Mouse (Mus musculus): ENCODE data around the gene Serpind1. TPM values are rescaled to one million over a fixed set of nuclear protein-coding genes. Genes with fewer than 3 reads are reported as not detected.

Gene Serpind1
- 0.76 and 0.88 TPM in 2 replicates for polyA plus RNA-seq (2015; fragmentation: Nextera tagmentation; extraction: Ambion mirVana)

GRCm38 (mm10) chr16:17331116-17331515 is at the start of gene Serpind1:
TSS of gene Serpind1 (plus strand) at chr16:17331371.
- no peak within 1 kb of the TSS for H3K27ac ChIP-seq (replicated peaks)
- 86% methylated on average over 2 of the region's 2 CpGs for WGBS
- no peaks in the 10 kb centered on the region for H3K27me3 ChIP-seq
- ATAC-seq (ENCODE audit: low read depth): no peak
- no peak within 1 kb of the TSS for H3K4me2 ChIP-seq
- H3K9ac ChIP-seq: no peak within 1 kb of the TSS
- no peak within 1 kb of the TSS for H3K4me3 ChIP-seq
- H3K9me3 ChIP-seq: no peaks in the 10 kb centered on the region
- H3K36me3 ChIP-seq: peaks cover 42% of the 10 kb centered on the region
- H3K4me1 ChIP-seq (replicated peaks): no peaks in the 10 kb centered on the region

GRCm38 (mm10) chr16:17283151-17283550 is 48.0 kb upstream of the Serpind1 start:
- WGBS: 90% methylated on average over 6 of the region's 6 CpGs
- Histone ChIP-seq H3K27ac (replicated peaks) (no peak overlapping the region), H3K9me3 (no peaks in the 10 kb centered on the region), H3K9ac (no peak overlapping the region), H3K36me3 (peaks cover 96% of the 10 kb centered on the region), H3K4me2 (no peak overlapping the region), H3K27me3 (peaks cover 24% of the 10 kb centered on the region), H3K4me3 (no peak overlapping the region), H3K4me1 (replicated peaks) (peaks cover 2% of the 10 kb centered on the region)
- no peak for ATAC-seq (ENCODE audit: low read depth)

GRCm38 (mm10) chr16:17287103-17287502 is 44.1 kb upstream of the Serpind1 start:
- Histone ChIP-seq H3K4me3 (no peak overlapping the region), H3K9me3 (no peaks in the 10 kb centered on the region), H3K27me3 (no peaks in the 10 kb centered on the region), H3K36me3 (peaks cover 92% of the 10 kb centered on the region), H3K4me1 (replicated peaks) (no peaks in the 10 kb centered on the region), H3K27ac (replicated peaks) (no peak overlapping the region), H3K4me2 (no peak overlapping the region), H3K9ac (no peak overlapping the region)
- 85% methylated on average over 2 of the region's 2 CpGs for WGBS
- no peak for ATAC-seq (ENCODE audit: low read depth)

GRCm38 (mm10) chr16:17291016-17291415 is 40.2 kb upstream of the Serpind1 start:
- Histone ChIP-seq H3K4me2 (no peak overlapping the region), H3K27me3 (no peaks in the 10 kb centered on the region), H3K9ac (no peak overlapping the region), H3K4me1 (replicated peaks) (no peaks in the 10 kb centered on the region), H3K36me3 (peaks cover 85% of the 10 kb centered on the region), H3K9me3 (no peaks in the 10 kb centered on the region), H3K4me3 (no peak overlapping the region), H3K27ac (replicated peaks) (no peak overlapping the region)
- no peak for ATAC-seq (ENCODE audit: low read depth)
- 91% methylated on average over 2 of the region's 2 CpGs for WGBS

- WGBS: 3% methylated on average over 2 of the region's 2 CpGs
- Histone ChIP-seq H3K9ac (no peak overlapping the region), H3K4me3 (no peak overlapping the region), H3K27ac (replicated peaks) (no peak overlapping the region), H3K4me1 (replicated peaks) (no peaks in the 10 kb centered on the region), H3K27me3 (no peaks in the 10 kb centered on the region), H3K9me3 (no peaks in the 10 kb centered on the region), H3K4me2 (no peak overlapping the region), H3K36me3 (peaks cover 85% of the 10 kb centered on the region)
- no peak for ATAC-seq (ENCODE audit: low read depth)
Observed at GRCm38 (mm10) chr16:17292751-17293150, 38.4 kb upstream of the Serpind1 start.

GRCm38 (mm10) chr16:17300818-17301217 is 30.4 kb upstream of the Serpind1 start:
- 91% methylated on average over 3 of the region's 3 CpGs for WGBS
- no peaks in the 10 kb centered on the region for H3K9me3 ChIP-seq
- H3K27me3 ChIP-seq: no peaks in the 10 kb centered on the region
- H3K4me3 ChIP-seq: no peak overlapping the region
- peaks cover 100% of the 10 kb centered on the region for H3K36me3 ChIP-seq
- H3K27ac ChIP-seq (replicated peaks): no peak overlapping the region
- ATAC-seq (ENCODE audit: low read depth): no peak
- no peak overlapping the region for H3K9ac ChIP-seq
- H3K4me1 ChIP-seq (replicated peaks): no peaks in the 10 kb centered on the region
- H3K4me2 ChIP-seq: no peak overlapping the region

- Histone ChIP-seq H3K4me3 (no peak overlapping the region), H3K9ac (no peak overlapping the region), H3K36me3 (peaks cover 97% of the 10 kb centered on the region), H3K4me1 (replicated peaks) (no peaks in the 10 kb centered on the region), H3K27me3 (no peaks in the 10 kb centered on the region), H3K4me2 (no peak overlapping the region), H3K27ac (replicated peaks) (no peak overlapping the region), H3K9me3 (no peaks in the 10 kb centered on the region)
- ATAC-seq (ENCODE audit: low read depth): no peak
- WGBS: 88% methylated on average over 5 of the region's 5 CpGs
Observed at GRCm38 (mm10) chr16:17303521-17304245, 27.5 kb upstream of the Serpind1 start.

GRCm38 (mm10) chr16:17307461-17307860 is 23.7 kb upstream of the Serpind1 start:
- Histone ChIP-seq H3K4me3 (no peak overlapping the region), H3K27ac (replicated peaks) (no peak overlapping the region), H3K36me3 (peaks cover 94% of the 10 kb centered on the region), H3K9ac (no peak overlapping the region), H3K27me3 (no peaks in the 10 kb centered on the region), H3K9me3 (no peaks in the 10 kb centered on the region), H3K4me1 (replicated peaks) (no peaks in the 10 kb centered on the region), H3K4me2 (no peak overlapping the region)
- no peak for ATAC-seq (ENCODE audit: low read depth)
- 92% methylated on average over 5 of the region's 5 CpGs for WGBS

GRCm38 (mm10) chr16:17309036-17309435 is 22.1 kb upstream of the Serpind1 start:
- Histone ChIP-seq H3K4me3 (no peak overlapping the region), H3K9ac (no peak overlapping the region), H3K4me1 (replicated peaks) (no peaks in the 10 kb centered on the region), H3K27ac (replicated peaks) (no peak overlapping the region), H3K9me3 (no peaks in the 10 kb centered on the region), H3K36me3 (peaks cover 94% of the 10 kb centered on the region), H3K4me2 (no peak overlapping the region), H3K27me3 (no peaks in the 10 kb centered on the region)
- WGBS: 92% methylated on average over 10 of the region's 10 CpGs
- ATAC-seq (ENCODE audit: low read depth): no peak

GRCm38 (mm10) chr16:17312531-17312930 is 18.6 kb upstream of the Serpind1 start:
- 93% methylated on average over 5 of the region's 5 CpGs for WGBS
- no peak overlapping the region for H3K9ac ChIP-seq
- H3K4me2 ChIP-seq: no peak overlapping the region
- no peak overlapping the region for H3K4me3 ChIP-seq
- no peaks in the 10 kb centered on the region for H3K4me1 ChIP-seq (replicated peaks)
- no peak for ATAC-seq (ENCODE audit: low read depth)
- H3K27me3 ChIP-seq: no peaks in the 10 kb centered on the region
- H3K27ac ChIP-seq (replicated peaks): no peak overlapping the region
- no peaks in the 10 kb centered on the region for H3K9me3 ChIP-seq
- H3K36me3 ChIP-seq: peaks cover 96% of the 10 kb centered on the region

- Histone ChIP-seq H3K4me3 (no peak overlapping the region), H3K27me3 (no peaks in the 10 kb centered on the region), H3K27ac (replicated peaks) (no peak overlapping the region), H3K4me2 (no peak overlapping the region), H3K36me3 (peaks cover 94% of the 10 kb centered on the region), H3K9ac (no peak overlapping the region), H3K9me3 (no peaks in the 10 kb centered on the region), H3K4me1 (replicated peaks) (no peaks in the 10 kb centered on the region)
- ATAC-seq (ENCODE audit: low read depth): no peak
- 95% methylated on average over 7 of the region's 7 CpGs for WGBS
Observed at GRCm38 (mm10) chr16:17316554-17316953, 14.6 kb upstream of the Serpind1 start.

- peaks cover 93% of the 10 kb centered on the region for H3K36me3 ChIP-seq
- H3K9me3 ChIP-seq: no peaks in the 10 kb centered on the region
- H3K9ac ChIP-seq: no peak overlapping the region
- 82% methylated on average over 5 of the region's 5 CpGs for WGBS
- H3K27me3 ChIP-seq: no peaks in the 10 kb centered on the region
- no peak overlapping the region for H3K4me3 ChIP-seq
- H3K27ac ChIP-seq (replicated peaks): no peak overlapping the region
- no peaks in the 10 kb centered on the region for H3K4me1 ChIP-seq (replicated peaks)
- no peak for ATAC-seq (ENCODE audit: low read depth)
- H3K4me2 ChIP-seq: no peak overlapping the region
Observed at GRCm38 (mm10) chr16:17321481-17321880, 9.7 kb upstream of the Serpind1 start.

GRCm38 (mm10) chr16:17324745-17325144 is 6.4 kb upstream of the Serpind1 start:
- Histone ChIP-seq H3K27ac (replicated peaks) (no peak overlapping the region), H3K36me3 (peaks cover 82% of the 10 kb centered on the region), H3K4me2 (no peak overlapping the region), H3K27me3 (no peaks in the 10 kb centered on the region), H3K4me1 (replicated peaks) (no peaks in the 10 kb centered on the region), H3K4me3 (no peak overlapping the region), H3K9me3 (no peaks in the 10 kb centered on the region), H3K9ac (no peak overlapping the region)
- 91% methylated on average over 5 of the region's 5 CpGs for WGBS
- ATAC-seq (ENCODE audit: low read depth): no peak
